Comparison of ENCODE assay signal across 9 mouse cellular contexts in the genomic region with DNA sequence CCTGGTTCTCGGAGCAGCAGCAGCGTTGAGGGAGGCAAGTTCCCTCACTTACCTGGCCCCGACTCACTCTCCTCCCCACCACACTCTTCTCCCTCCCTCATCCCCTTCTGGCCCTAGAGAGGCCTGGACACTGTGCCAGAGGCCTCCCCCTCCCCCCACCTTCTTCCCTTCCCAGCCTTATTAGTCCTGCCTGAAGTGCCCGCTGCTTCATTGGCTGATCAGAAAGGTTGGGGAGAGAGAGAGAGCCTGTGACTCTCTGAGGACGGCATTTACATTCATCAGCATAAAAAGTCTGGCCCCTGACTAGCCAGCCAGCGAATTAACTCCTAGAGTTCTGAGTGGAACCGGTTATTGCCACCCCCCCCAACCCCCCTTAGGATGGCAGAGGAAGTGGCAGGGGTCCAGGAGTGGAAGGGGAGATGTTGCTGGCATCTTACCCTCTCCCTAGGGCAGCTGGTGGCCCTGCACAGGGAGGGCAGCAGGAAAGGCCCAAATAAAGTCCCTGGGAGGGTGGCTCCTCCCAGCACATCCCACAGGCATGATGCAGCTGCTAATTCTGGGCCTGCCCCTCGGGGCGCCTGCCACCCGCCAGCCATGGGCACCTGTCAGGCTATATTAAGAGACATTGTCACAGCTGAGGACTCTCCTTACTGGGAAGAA. TPM values are rescaled to one million over a fixed set of nuclear protein-coding genes. Genes with fewer than 3 reads are reported as not detected.
DNase-seq lines count a peak whose midpoint lies in the region; ATAC-seq and TF ChIP-seq lines count a peak whose summit lies in the region.
"Had no signal": no experiment of that assay in that cellular context is flagged by ENCODE, and none has a peak within 500 bp of the region (broad histone marks: within the 10 kb centered on the region; RNA-seq: fewer than 3 reads in every experiment).

No protein-coding gene starts in this region.

- no peak for DNase-seq in intestine, embryonic 14.5 days (ENCODE audit: low spot score)
- peak; percentile 46 for DNase-seq in cerebellum, adult 8-10 months
- peak; percentile 85 for DNase-seq in gastrocnemius, postnatal 14 days
- DNase-seq in hindbrain, embryonic 14.5 days (ENCODE audit: low spot score) = peak; percentile 43
- no peak for DNase-seq in thymus, postnatal 4 days
- no peak for DNase-seq in yolk sac, embryonic 10.5 days (ENCODE audit: low spot score)

- peak overlapping the region; percentile 16; the same call in 1 of the 2 replicates for H3K27ac ChIP-seq in intestine, embryonic 14.5 days (ENCODE audit: low read depth)
- H3K27ac ChIP-seq in intestine, embryonic 16.5 days (ENCODE audit: low read length) = no peak overlapping the region
- peak overlapping the region; percentile 98 for H3K27ac ChIP-seq in hindbrain, embryonic 14.5 days
- H3K27ac ChIP-seq in olfactory bulb, adult 2 months (ENCODE audit: insufficient read depth, low read depth, low read length) = peak overlapping the region; percentile 91
- H3K27ac ChIP-seq: liver, embryonic 15.5 days had no signal

- ATAC-seq in intestine, embryonic 14.5 days (replicated peaks; ENCODE audit: low FRiP score, low TSS enrichment, low read depth) = no peak
- ATAC-seq in intestine, embryonic 16.5 days = no peak
- no peak for ATAC-seq in hindbrain, embryonic 14.5 days (ENCODE audit: low FRiP score)

- WGBS in intestine, embryonic 14.5 days = 33% methylated on average over 10 of the region's 10 CpGs
- WGBS in intestine, embryonic 16.5 days = 35% methylated on average over 10 of the region's 10 CpGs
- 10% methylated on average over 10 of the region's 10 CpGs for WGBS in hindbrain, embryonic 14.5 days
- WGBS in olfactory bulb, adult 2 months = 9% methylated on average over 10 of the region's 10 CpGs

- TF ChIP-seq POLR2A in olfactory bulb, adult 2 months (IDR thresholded peaks at IDR 0.05; ENCODE audit: insufficient read depth, low read depth, low read length) = peak; percentile 42; the same call in 1 of the 2 replicates

- H3K9ac ChIP-seq in intestine, embryonic 14.5 days (ENCODE audit: low read length) = no peak overlapping the region
- no peak overlapping the region for H3K9ac ChIP-seq in intestine, embryonic 16.5 days (ENCODE audit: low read depth, low read length)
- peak overlapping the region; percentile 98 for H3K9ac ChIP-seq in hindbrain, embryonic 14.5 days
- H3K9ac ChIP-seq: liver, embryonic 15.5 days had no signal

- intact Hi-C loops in gastrocnemius, postnatal 14 days (cut with DNase I; ENCODE audit: low total_unique reads) = no loop called here

- TF ChIP-seq CTCF in olfactory bulb, adult 2 months (IDR thresholded peaks at IDR 0.05; ENCODE audit: insufficient read depth, low read depth, low read length) = no peak

- H3K4me2 ChIP-seq in intestine, embryonic 14.5 days (ENCODE audit: low read length) = no peak overlapping the region
- H3K4me2 ChIP-seq in intestine, embryonic 16.5 days (ENCODE audit: low read depth, low read length) = no peak overlapping the region
- peak overlapping the region; percentile 91 for H3K4me2 ChIP-seq in hindbrain, embryonic 14.5 days (replicated peaks)
- H3K4me2 ChIP-seq: liver, embryonic 15.5 days had no signal

- H3K4me1 ChIP-seq in intestine, embryonic 14.5 days (replicated peaks; ENCODE audit: control insufficient read depth, insufficient read depth, low read length) = peaks cover 16% of the 10 kb centered on the region
- H3K4me1 ChIP-seq in intestine, embryonic 16.5 days (ENCODE audit: control insufficient read depth, insufficient read depth, low read length) = peaks cover 22% of the 10 kb centered on the region
- H3K4me1 ChIP-seq in hindbrain, embryonic 14.5 days (replicated peaks; ENCODE audit: control insufficient read depth, insufficient read depth, low read length) = peaks cover 49% of the 10 kb centered on the region
- peaks cover 42% of the 10 kb centered on the region for H3K4me1 ChIP-seq in olfactory bulb, adult 2 months (ENCODE audit: control insufficient read depth, insufficient read depth, low read length)

- no peak overlapping the region for H3K4me3 ChIP-seq in intestine, embryonic 14.5 days (ENCODE audit: low read depth, low read length)
- H3K4me3 ChIP-seq in intestine, embryonic 16.5 days (ENCODE audit: low read length) = no peak overlapping the region
- H3K4me3 ChIP-seq in hindbrain, embryonic 14.5 days (replicated peaks; ENCODE audit: low read length) = peak overlapping the region; percentile 85
- H3K4me3 ChIP-seq in olfactory bulb, adult 2 months (ENCODE audit: insufficient read depth, low read depth, low read length) = peak overlapping the region; percentile 79
- H3K4me3 ChIP-seq: liver, embryonic 15.5 days had no signal

- H3K27me3 ChIP-seq in intestine, embryonic 14.5 days (replicated peaks; ENCODE audit: control insufficient read depth, insufficient read depth, low read length) = no peaks in the 10 kb centered on the region
- no peaks in the 10 kb centered on the region for H3K27me3 ChIP-seq in intestine, embryonic 16.5 days (replicated peaks; ENCODE audit: control insufficient read depth, insufficient read depth, low read length)
- no peaks in the 10 kb centered on the region for H3K27me3 ChIP-seq in hindbrain, embryonic 14.5 days (ENCODE audit: control insufficient read depth, insufficient read depth, low read length)

- H3K9me3 ChIP-seq in intestine, embryonic 14.5 days (ENCODE audit: control insufficient read depth, low read length) = no peaks in the 10 kb centered on the region
- H3K9me3 ChIP-seq in intestine, embryonic 16.5 days (ENCODE audit: control insufficient read depth, low read length) = no peaks in the 10 kb centered on the region
- H3K9me3 ChIP-seq in hindbrain, embryonic 14.5 days (ENCODE audit: control insufficient read depth, low read length) = no peaks in the 10 kb centered on the region
- H3K9me3 ChIP-seq: liver, embryonic 15.5 days had no signal

- peaks cover 17% of the 10 kb centered on the region for H3K36me3 ChIP-seq in intestine, embryonic 14.5 days (ENCODE audit: control insufficient read depth, insufficient read depth, low read length)
- peaks cover 7% of the 10 kb centered on the region; the same call in 1 of the 2 replicates for H3K36me3 ChIP-seq in intestine, embryonic 16.5 days (ENCODE audit: control insufficient read depth, insufficient read depth, low read length)
- peaks cover 48% of the 10 kb centered on the region for H3K36me3 ChIP-seq in hindbrain, embryonic 14.5 days (replicated peaks; ENCODE audit: control insufficient read depth, insufficient read depth)
- H3K36me3 ChIP-seq: liver, embryonic 15.5 days had no signal

RNA-seq across cellular contexts. Expression of a gene that starts 4.0 kb away (rescaled TPM):
- polyA plus RNA-seq in intestine, embryonic 14.5 days (2014; fragmentation: Nextera tagmentation; extraction: Ambion mirVana) = 7.3 and 7.4 TPM in 2 replicates
- polyA plus RNA-seq in intestine, embryonic 16.5 days (2015; fragmentation: Nextera tagmentation; extraction: Ambion mirVana) = 7.2 and 8.4 TPM in 2 replicates
- 100 to 1,000 TPM; 118 to 161 TPM for total RNA-seq in gastrocnemius, postnatal 14 days (2021)
- 38.5 and 42.0 TPM in 2 replicates for polyA plus RNA-seq in hindbrain, embryonic 14.5 days (2014; fragmentation: Nextera tagmentation; extraction: Ambion mirVana)
- polyA plus RNA-seq in olfactory bulb, adult 2 months (2012; ENCODE audit: insufficient read depth, insufficient read length, low replicate concordance, missing spikeins) = 176 TPM in 1 of 2 replicates, not detected in the other

RNA-seq across cellular contexts. Expression of a gene that starts 15.8 kb away (rescaled TPM):
- 0.44 and 0.97 TPM in 2 replicates for polyA plus RNA-seq in intestine, embryonic 14.5 days (2014; fragmentation: Nextera tagmentation; extraction: Ambion mirVana)
- 0.22 TPM in 1 of 2 replicates, not detected in the other for polyA plus RNA-seq in intestine, embryonic 16.5 days (2015; fragmentation: Nextera tagmentation; extraction: Ambion mirVana)
- total RNA-seq in gastrocnemius, postnatal 14 days (2021) = not detected
- polyA plus RNA-seq in hindbrain, embryonic 14.5 days (2014; fragmentation: Nextera tagmentation; extraction: Ambion mirVana) = 0.63 and 0.71 TPM in 2 replicates
- polyA plus RNA-seq in olfactory bulb, adult 2 months (2012; ENCODE audit: insufficient read depth, insufficient read length, low replicate concordance, missing spikeins) = not detected in 2 replicates

RNA-seq across cellular contexts. Expression of a gene that starts 37.1 kb away (rescaled TPM):
- 1.6 and 1.9 TPM in 2 replicates for polyA plus RNA-seq in intestine, embryonic 14.5 days (2014; fragmentation: Nextera tagmentation; extraction: Ambion mirVana)
- polyA plus RNA-seq in intestine, embryonic 16.5 days (2015; fragmentation: Nextera tagmentation; extraction: Ambion mirVana) = 0.73 and 0.83 TPM in 2 replicates
- total RNA-seq in gastrocnemius, postnatal 14 days (2021) = under 1 TPM; 0.45 to 0.66 TPM
- 43.5 and 47.8 TPM in 2 replicates for polyA plus RNA-seq in hindbrain, embryonic 14.5 days (2014; fragmentation: Nextera tagmentation; extraction: Ambion mirVana)
- polyA plus RNA-seq in olfactory bulb, adult 2 months (2012; ENCODE audit: insufficient read depth, insufficient read length, low replicate concordance, missing spikeins) = not detected in 2 replicates

RNA-seq across cellular contexts. Expression of a gene that starts 46.7 kb away (rescaled TPM):
- polyA plus RNA-seq in intestine, embryonic 14.5 days (2014; fragmentation: Nextera tagmentation; extraction: Ambion mirVana) = 481 and 510 TPM in 2 replicates
- polyA plus RNA-seq in intestine, embryonic 16.5 days (2015; fragmentation: Nextera tagmentation; extraction: Ambion mirVana) = 448 and 464 TPM in 2 replicates
- total RNA-seq in gastrocnemius, postnatal 14 days (2021) = 100 to 1,000 TPM; 260 to 262 TPM
- polyA plus RNA-seq in hindbrain, embryonic 14.5 days (2014; fragmentation: Nextera tagmentation; extraction: Ambion mirVana) = 470 and 518 TPM in 2 replicates
- polyA plus RNA-seq in olfactory bulb, adult 2 months (2012; ENCODE audit: insufficient read depth, insufficient read length, low replicate concordance, missing spikeins) = 261 and 1,669 TPM in 2 replicates

RNA-seq across cellular contexts. Expression of a gene that starts 56.7 kb away (rescaled TPM):
- 16.6 and 17.8 TPM in 2 replicates for polyA plus RNA-seq in intestine, embryonic 14.5 days (2014; fragmentation: Nextera tagmentation; extraction: Ambion mirVana)
- polyA plus RNA-seq in intestine, embryonic 16.5 days (2015; fragmentation: Nextera tagmentation; extraction: Ambion mirVana) = 16.1 and 16.2 TPM in 2 replicates
- 1 to 10 TPM; 2.2 to 2.6 TPM for total RNA-seq in gastrocnemius, postnatal 14 days (2021)
- polyA plus RNA-seq in hindbrain, embryonic 14.5 days (2014; fragmentation: Nextera tagmentation; extraction: Ambion mirVana) = 15.6 and 20.1 TPM in 2 replicates
- polyA plus RNA-seq in olfactory bulb, adult 2 months (2012; ENCODE audit: insufficient read depth, insufficient read length, low replicate concordance, missing spikeins) = not detected in 2 replicates

Comparison
In these comparisons a context has a peak if more than half of its experiments do, and no peak if none do; other contexts are left out.
1. DNase-seq: peak in cerebellum, adult 8-10 months (single experiment), gastrocnemius, postnatal 14 days (single experiment) and hindbrain, embryonic 14.5 days (single experiment); none in intestine, embryonic 14.5 days (single experiment), thymus, postnatal 4 days (single experiment) and yolk sac, embryonic 10.5 days (single experiment).
2. H3K4me3 ChIP-seq: peak in hindbrain, embryonic 14.5 days (single experiment) and olfactory bulb, adult 2 months (single experiment); none in intestine, embryonic 14.5 days (single experiment) and intestine, embryonic 16.5 days (single experiment).